ENCODE assay signal across 21 mouse cellular contexts in the genomic region with DNA sequence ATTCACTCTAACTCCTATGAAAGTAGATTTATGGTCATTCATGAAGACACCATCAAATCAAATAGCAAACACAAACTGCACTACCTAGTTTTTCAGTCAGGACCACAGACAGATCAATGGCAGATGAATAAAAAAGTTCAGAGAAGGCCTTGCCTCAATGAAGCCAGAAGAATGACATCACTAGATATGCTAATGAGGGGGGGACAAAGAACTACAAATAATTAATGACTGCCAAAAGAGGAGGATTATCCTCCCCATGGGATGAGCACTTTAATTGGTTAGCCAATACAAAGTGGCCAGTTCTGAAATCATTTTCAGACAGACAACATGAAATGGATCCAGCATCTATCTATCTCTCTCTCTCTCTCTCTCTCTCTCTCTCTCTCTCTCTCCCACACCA.
"Had no signal": no experiment of that assay in that cellular context is flagged by ENCODE, and none has a peak within 500 bp of the region (broad histone marks: within the 10 kb centered on the region; RNA-seq: fewer than 3 reads in every experiment).

No protein-coding gene starts in this region.

- ATAC-seq: intestine, embryonic 15.5 days; liver, postnatal 0 days; lung, postnatal 0 days had no signal

- DNase-seq: kidney, adult 11 months; kidney, adult 8-10 months; kidney, postnatal 10 days; kidney, postnatal 36 days; layer of hippocampus, postnatal 36 days; left cerebral cortex, postnatal 4 days; liver, postnatal 0 days; lung, embryonic 14.5 days; right cerebral cortex, postnatal 25 days; spleen, adult 18-20 months; thymus, postnatal 25 days had no signal

- H3K27me3 ChIP-seq: intestine, embryonic 15.5 days; kidney, embryonic 15.5 days; limb, embryonic 12.5 days; limb, embryonic 15.5 days; stomach, embryonic 15.5 days had no signal

- H3K9ac ChIP-seq: intestine, embryonic 15.5 days; kidney, embryonic 15.5 days; limb, embryonic 12.5 days; limb, embryonic 15.5 days; liver, embryonic 14.5 days; liver, postnatal 0 days; lung, embryonic 14.5 days; stomach, embryonic 15.5 days had no signal

- H3K9me3 ChIP-seq: intestine, embryonic 15.5 days; kidney, embryonic 15.5 days; limb, embryonic 12.5 days; limb, embryonic 15.5 days; stomach, embryonic 15.5 days had no signal

- H3K4me3 ChIP-seq: intestine, embryonic 15.5 days; kidney, embryonic 15.5 days; left cerebral cortex, adult 2 months; limb, embryonic 12.5 days; limb, embryonic 15.5 days; stomach, embryonic 15.5 days had no signal

- H3K4me2 ChIP-seq: intestine, embryonic 15.5 days; kidney, embryonic 15.5 days; limb, embryonic 12.5 days; limb, embryonic 15.5 days; liver, embryonic 11.5 days; lung, embryonic 14.5 days; stomach, embryonic 15.5 days had no signal

- H3K36me3 ChIP-seq: intestine, embryonic 15.5 days; kidney, embryonic 15.5 days; limb, embryonic 12.5 days; limb, embryonic 15.5 days; stomach, embryonic 15.5 days had no signal

- H3K4me1 ChIP-seq: intestine, embryonic 15.5 days; kidney, embryonic 15.5 days; limb, embryonic 12.5 days; limb, embryonic 15.5 days; stomach, embryonic 15.5 days had no signal

- H3K27ac ChIP-seq: intestine, embryonic 15.5 days; kidney, embryonic 15.5 days; left cerebral cortex, adult 2 months; limb, embryonic 12.5 days; limb, embryonic 15.5 days; liver, embryonic 14.5 days; macrophage; stomach, embryonic 15.5 days had no signal
